Mouse (Mus musculus) lung, adult 18-20 months (tissue): ENCODE measurements around the gene Rbbp5.

Source experiments
- DNase-seq, 2 experiments: peaks; one replicate each; pipeline ENCODE4 v3.0.0; 2022; ENCODE audit warnings: mixed read lengths in 2 of 2

Gene Rbbp5

DNA sequence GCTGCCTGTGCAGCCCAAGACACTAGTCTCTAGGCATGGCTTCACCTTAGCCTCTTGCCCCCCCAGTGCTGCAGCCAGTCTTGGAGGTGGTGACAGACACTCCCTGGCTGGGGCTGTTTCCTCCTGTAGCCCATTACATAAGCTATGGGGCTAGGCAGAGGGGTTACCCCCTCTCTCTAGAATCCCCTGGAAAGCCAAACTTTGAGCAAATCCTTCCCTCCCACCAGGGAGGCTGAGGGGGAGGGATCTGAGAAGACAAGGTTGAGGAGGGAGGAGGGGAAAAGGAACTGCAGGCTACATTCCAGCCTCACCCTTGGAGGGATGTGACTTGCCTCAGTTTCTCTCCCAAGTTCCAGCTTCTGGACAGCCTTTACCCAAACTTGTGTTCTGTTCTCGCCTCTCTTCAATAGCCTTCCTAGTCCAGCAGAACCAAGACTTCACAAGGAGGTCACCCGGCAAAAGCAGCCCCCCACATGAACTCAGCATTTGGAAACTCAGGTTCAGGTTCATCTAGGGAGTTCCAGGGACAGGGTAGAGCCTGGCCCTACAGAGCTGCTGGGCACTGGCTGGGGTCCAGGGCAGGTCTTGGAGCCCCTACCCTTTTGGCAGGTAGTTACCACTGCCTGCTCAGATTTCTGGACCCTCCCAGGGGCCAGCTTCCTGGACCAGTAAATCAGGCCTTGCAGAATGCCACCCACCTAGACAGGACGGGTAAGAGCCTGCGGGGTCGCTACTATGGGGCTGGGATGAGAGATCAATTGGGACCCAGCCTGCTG is 64.8 kb downstream of the Rbbp5 start:
- DNase-seq = no peak

DNA sequence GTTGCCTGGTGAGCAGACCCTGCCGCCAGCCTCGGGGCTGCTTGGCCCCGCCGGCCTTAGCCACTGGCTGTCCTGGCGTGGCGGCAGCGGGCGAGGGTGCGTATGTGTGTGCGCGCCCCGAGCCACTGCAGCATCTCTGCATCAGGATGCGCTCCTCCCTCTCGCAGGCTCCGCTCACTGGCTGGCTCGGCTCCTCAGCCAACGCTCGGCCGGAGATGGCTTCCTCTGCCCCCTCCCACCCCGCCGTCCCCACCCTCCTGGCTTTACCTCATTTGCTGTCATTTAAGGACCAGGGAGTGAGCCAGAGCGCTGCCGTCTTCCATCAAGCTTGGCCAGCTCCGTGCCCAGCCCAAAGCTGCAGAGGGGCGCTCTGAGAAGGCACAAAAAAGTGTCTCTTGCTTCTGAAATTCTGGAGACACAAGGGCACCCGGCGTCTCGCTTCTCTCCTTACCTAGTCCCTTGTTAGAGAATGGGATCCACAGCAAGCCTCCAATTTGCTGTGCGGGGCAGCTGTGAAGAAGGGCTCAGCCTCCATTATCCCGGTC is 65.7 kb downstream of the Rbbp5 start, which contains the start of gene Cntn2:
Gene Cntn2 (minus strand): TSS at position 495 of the 545 bp plus-strand sequence.
- DNase-seq = no peak

DNA sequence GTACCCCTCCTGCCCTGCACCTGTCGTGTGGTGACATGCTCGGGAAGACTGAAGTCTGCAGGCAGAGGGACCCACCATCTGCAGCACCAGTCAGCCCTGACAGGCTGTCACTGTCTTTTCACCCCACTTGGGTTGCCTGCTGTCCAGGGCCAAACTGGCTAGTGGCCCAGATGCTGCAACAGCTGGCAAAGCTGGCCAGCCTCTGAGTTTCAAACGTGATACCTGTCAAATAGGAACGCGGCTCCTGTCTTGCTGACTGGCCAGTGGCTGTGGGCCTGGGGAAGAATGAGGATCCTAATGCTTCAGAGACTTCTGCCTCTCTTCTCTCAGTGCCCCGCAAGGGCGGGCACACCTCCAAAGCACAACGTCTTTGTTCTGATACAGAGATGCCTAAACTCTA is 66.6 kb downstream of the Rbbp5 start:
- DNase-seq = no peak
